Mouse (Mus musculus) mature B cell (primary cell): ENCODE data around the gene Ppp2r5c.

Source experiments
- in situ Hi-C: fragments of 300-500 bp; cut with MboI; formaldehyde crosslinking; loops from 2 replicates; pipeline ENCODE4 v1.14.3; 2019

Gene Ppp2r5c

GRCm38 (mm10) chr12:110486852-110487251, 39.9 kb downstream of the Ppp2r5c start:
- in situ Hi-C loops: no loop called here

GRCm38 (mm10) chr12:110488031-110488430, 41.1 kb downstream of the Ppp2r5c start:
- in situ Hi-C loops: no loop called here

- in situ Hi-C loops: no loop called here
Measured at GRCm38 (mm10) chr12:110489946-110490701, 43.2 kb downstream of the Ppp2r5c start.

- in situ Hi-C loops: no loop called here
Measured at GRCm38 (mm10) chr12:110492436-110492835, 45.5 kb downstream of the Ppp2r5c start.

- in situ Hi-C loops: no loop called here
Measured at GRCm38 (mm10) chr12:110493597-110494369, 46.9 kb downstream of the Ppp2r5c start.

GRCm38 (mm10) chr12:110494846-110495245, 47.9 kb downstream of the Ppp2r5c start:
- in situ Hi-C loops: no loop called here

- in situ Hi-C loops: no loop called here
Measured at GRCm38 (mm10) chr12:110495260-110495659, 48.3 kb downstream of the Ppp2r5c start.

- in situ Hi-C loops: no loop called here
Measured at GRCm38 (mm10) chr12:110496016-110496415, 49.1 kb downstream of the Ppp2r5c start.

- in situ Hi-C loops: no loop called here
Measured at GRCm38 (mm10) chr12:110497013-110497412, 50.1 kb downstream of the Ppp2r5c start.

GRCm38 (mm10) chr12:110497485-110497884, 50.6 kb downstream of the Ppp2r5c start:
- in situ Hi-C loops: no loop called here

GRCm38 (mm10) chr12:110498283-110499224, 51.6 kb downstream of the Ppp2r5c start:
- in situ Hi-C loops: no loop called here

- in situ Hi-C loops: no loop called here
Measured at GRCm38 (mm10) chr12:110499225-110499992, 52.5 kb downstream of the Ppp2r5c start.

- in situ Hi-C loops: no loop called here
Measured at GRCm38 (mm10) chr12:110500095-110500494, 53.2 kb downstream of the Ppp2r5c start.

GRCm38 (mm10) chr12:110503406-110504144, 56.7 kb downstream of the Ppp2r5c start:
- in situ Hi-C loops: no loop called here

GRCm38 (mm10) chr12:110504145-110504490, 57.2 kb downstream of the Ppp2r5c start:
- in situ Hi-C loops: no loop called here

- in situ Hi-C loops: no loop called here
Measured at GRCm38 (mm10) chr12:110504793-110505192, 57.9 kb downstream of the Ppp2r5c start.

- in situ Hi-C loops: no loop called here
Measured at GRCm38 (mm10) chr12:110506046-110506445, 59.1 kb downstream of the Ppp2r5c start.

- in situ Hi-C loops: no loop called here
Measured at GRCm38 (mm10) chr12:110507714-110508297, 60.9 kb downstream of the Ppp2r5c start.

GRCm38 (mm10) chr12:110508680-110509079, 61.8 kb downstream of the Ppp2r5c start:
- in situ Hi-C loops: no loop called here

GRCm38 (mm10) chr12:110510171-110510871, 63.4 kb downstream of the Ppp2r5c start:
- in situ Hi-C loops: no loop called here
